Mouse (Mus musculus) gastrocnemius, postnatal 4 days (tissue): Measurements from ENCODE around the gene Lpp. TPM values are rescaled to one million over a fixed set of nuclear protein-coding genes. Genes with fewer than 3 reads are reported as not detected.

Source experiments
- DNase-seq, 2 experiments: peaks; one replicate each; pipeline ENCODE4 v3.0.0; 2021 to 2022; ENCODE audit warnings: low spot score in 2 of 2, mixed read lengths in 2 of 2
- microRNA-seq: library from miRNA; unstranded; fragments of <30 nt; microRNA quantifications from one replicate; pipeline ENCODE4 v1.2.0, GENCODE M21; 2021
- total RNA-seq, 2 experiments: library from RNA; stranded (reverse); gene quantifications; 2 replicates each; pipeline ENCODE4 v1.2.3; 2021

Gene Lpp
- total RNA-seq, 2 experiments from 2014 or later, result 46.7 to 52.2 TPM

- DNase-seq, result no peak
Observed at GRCm38 (mm10) chr16:25037361-25037760, 644.1 kb downstream of the Lpp start.

- no peak for DNase-seq
Observed at GRCm38 (mm10) chr16:25038529-25038928, 645.2 kb downstream of the Lpp start.

GRCm38 (mm10) chr16:25039904-25040303 is 646.6 kb downstream of the Lpp start:
- no peak for DNase-seq

GRCm38 (mm10) chr16:25041165-25041564 is 647.9 kb downstream of the Lpp start:
- no peak for DNase-seq

- no peak for DNase-seq
Observed at GRCm38 (mm10) chr16:25041855-25042529, 648.7 kb downstream of the Lpp start.

Small RNA genes within 50 kb of the gene (microRNA-seq; reads per million reads assigned to microRNA genes)
- 2,442 reads per million, percentile 84 among the genes with 10 or more reads in this experiment for gene Mir28a
